Mouse (Mus musculus) embryonic facial prominence, embryonic 13.5 days (tissue): ENCODE measurements around the gene Elk4. TPM values are rescaled to one million over a fixed set of nuclear protein-coding genes. Genes with fewer than 3 reads are reported as not detected.

Experiments
- ATAC-seq: fragments of 200-750 bp; cut with Nextera tagmentation; 2 replicates; pipeline ENCODE4 v1.8.0; 2017; ENCODE audit warnings: low read depth; ENCODE audit not compliant: insufficient number of reproducible peaks, insufficient read depth, low FRiP score, low TSS enrichment
- H3K27ac ChIP-seq: fragments of 300-500 bp; sonication (generic); 2 replicates; pipeline ENCODE4 v1.5.1; 2015; ENCODE audit warnings: moderate library complexity, mild to moderate bottlenecking, inconsistent platforms
- H3K27me3 ChIP-seq: fragments of 300-500 bp; sonication (generic); 2 replicates; pipeline ENCODE4 v1.6.1; 2015; ENCODE audit warnings: mild to moderate bottlenecking, inconsistent platforms
- H3K36me3 ChIP-seq: fragments of 300-500 bp; sonication (generic); 2 replicates; pipeline ENCODE4 v1.6.1; 2015; ENCODE audit warnings: mild to moderate bottlenecking, inconsistent platforms
- H3K4me1 ChIP-seq: fragments of 300-500 bp; sonication (generic); 2 replicates; pipeline ENCODE4 v1.6.1; 2015; ENCODE audit warnings: inconsistent platforms
- H3K4me2 ChIP-seq: fragments of 300-500 bp; sonication (generic); 2 replicates; pipeline ENCODE4 v1.6.1; 2015; ENCODE audit warnings: moderate library complexity, mild to moderate bottlenecking, inconsistent platforms
- H3K4me3 ChIP-seq: fragments of 300-500 bp; sonication (generic); 2 replicates; pipeline ENCODE4 v1.5.1; 2015; ENCODE audit warnings: mild to moderate bottlenecking, inconsistent platforms
- H3K9ac ChIP-seq: fragments of 300-500 bp; sonication (generic); 2 replicates; pipeline ENCODE4 v1.6.1; 2015; ENCODE audit warnings: mild to moderate bottlenecking, inconsistent platforms
- H3K9me3 ChIP-seq: fragments of 300-500 bp; sonication (generic); 2 replicates; pipeline ENCODE4 v1.6.1; 2016; ENCODE audit warnings: inconsistent platforms
- WGBS: fragments of 180-500 bp; shearing (Covaris S2); methylation state at CpG from one replicate; pipeline ENCODE4 v1.1.7; 2015; ENCODE audit warnings: mixed read lengths; 5-methylcytosine and 5-hydroxymethylcytosine counted together
- polyA plus RNA-seq: library from polyadenylated mRNA; unstranded; fragments of >200 nt; fragmentation: Nextera tagmentation; extraction: Ambion mirVana; gene quantifications from 2 replicates; pipeline ENCODE4 v1.2.1, GENCODE M21; 2015

The Elk4 gene
- polyA plus RNA-seq, 1 experiment from 2014 or later: 22.3 TPM

- H3K4me1 ChIP-seq: no peaks in the 10 kb centered on the region
- WGBS: 77% methylated on average over 9 of the region's 9 CpGs
- no peak overlapping the region for H3K4me3 ChIP-seq
- no peak overlapping the region for H3K9ac ChIP-seq
- no peaks in the 10 kb centered on the region for H3K27me3 ChIP-seq
- H3K27ac ChIP-seq: no peak overlapping the region
- H3K36me3 ChIP-seq: no peaks in the 10 kb centered on the region
- no peak for ATAC-seq
- H3K9me3 ChIP-seq: no peaks in the 10 kb centered on the region
- H3K4me2 ChIP-seq: no peak overlapping the region
These were observed 17.2 kb upstream of the Elk4 start for GRCm38 (mm10) chr1:131990083-131990760.

GRCm38 (mm10) chr1:131992561-131993001 is 14.8 kb upstream of the Elk4 start:
- Histone ChIP-seq H3K4me3 (no peak overlapping the region), H3K36me3 (no peaks in the 10 kb centered on the region), H3K9ac (no peak overlapping the region), H3K4me2 (no peak overlapping the region), H3K27me3 (no peaks in the 10 kb centered on the region), H3K9me3 (no peaks in the 10 kb centered on the region), H3K4me1 (no peaks in the 10 kb centered on the region), H3K27ac (no peak overlapping the region)
- WGBS: 79% methylated on average over 7 of the region's 7 CpGs
- ATAC-seq: no peak

- Histone ChIP-seq H3K36me3 (no peaks in the 10 kb centered on the region), H3K4me2 (no peak overlapping the region), H3K9ac (no peak overlapping the region), H3K27me3 (no peaks in the 10 kb centered on the region), H3K4me1 (no peaks in the 10 kb centered on the region), H3K27ac (no peak overlapping the region), H3K4me3 (no peak overlapping the region), H3K9me3 (no peaks in the 10 kb centered on the region)
- no peak for ATAC-seq
- 81% methylated on average over 12 of the region's 12 CpGs for WGBS
These were observed 14.0 kb upstream of the Elk4 start for GRCm38 (mm10) chr1:131993169-131994040.

- Histone ChIP-seq H3K4me1 (no peaks in the 10 kb centered on the region), H3K4me3 (no peak overlapping the region), H3K27ac (no peak overlapping the region), H3K27me3 (no peaks in the 10 kb centered on the region), H3K9me3 (no peaks in the 10 kb centered on the region), H3K9ac (no peak overlapping the region), H3K4me2 (no peak overlapping the region), H3K36me3 (no peaks in the 10 kb centered on the region)
- ATAC-seq: no peak
- WGBS: 31% methylated on average over 4 of the region's 4 CpGs
These were observed 12.3 kb upstream of the Elk4 start for GRCm38 (mm10) chr1:131995062-131995461.

- Histone ChIP-seq H3K4me2 (no peak overlapping the region), H3K9me3 (no peaks in the 10 kb centered on the region), H3K4me1 (peaks cover 18% of the 10 kb centered on the region), H3K4me3 (no peak overlapping the region), H3K36me3 (no peaks in the 10 kb centered on the region), H3K9ac (no peak overlapping the region), H3K27ac (no peak overlapping the region), H3K27me3 (no peaks in the 10 kb centered on the region)
- ATAC-seq: no peak
These were observed 6.9 kb upstream of the Elk4 start for GRCm38 (mm10) chr1:132000506-132000905.

- H3K36me3 ChIP-seq: no peaks in the 10 kb centered on the region
- H3K27ac ChIP-seq: no peak overlapping the region
- H3K9ac ChIP-seq: no peak overlapping the region
- H3K27me3 ChIP-seq: no peaks in the 10 kb centered on the region
- H3K4me2 ChIP-seq: no peak overlapping the region
- no peaks in the 10 kb centered on the region for H3K9me3 ChIP-seq
- no peak overlapping the region for H3K4me3 ChIP-seq
- 73% methylated on average over 4 of the region's 4 CpGs for WGBS
- no peak for ATAC-seq
- H3K4me1 ChIP-seq: peaks cover 23% of the 10 kb centered on the region
These were observed 5.5 kb upstream of the Elk4 start for GRCm38 (mm10) chr1:132001880-132002330.

GRCm38 (mm10) chr1:132003111-132003510 is 4.3 kb upstream of the Elk4 start:
- H3K4me1 ChIP-seq: peaks cover 23% of the 10 kb centered on the region
- H3K27ac ChIP-seq: no peak overlapping the region
- H3K36me3 ChIP-seq: no peaks in the 10 kb centered on the region
- no peak overlapping the region for H3K9ac ChIP-seq
- no peak overlapping the region for H3K4me3 ChIP-seq
- no peak for ATAC-seq
- H3K9me3 ChIP-seq: no peaks in the 10 kb centered on the region
- WGBS: 65% methylated on average over 2 of the region's 2 CpGs
- H3K4me2 ChIP-seq: no peak overlapping the region
- H3K27me3 ChIP-seq: no peaks in the 10 kb centered on the region

GRCm38 (mm10) chr1:132003817-132004216 is 3.6 kb upstream of the Elk4 start:
- no peaks in the 10 kb centered on the region for H3K27me3 ChIP-seq
- H3K4me2 ChIP-seq: no peak overlapping the region
- H3K9ac ChIP-seq: no peak overlapping the region
- no peak overlapping the region for H3K4me3 ChIP-seq
- peak overlapping the region; percentile 52; the same call in 1 of the 2 replicates for H3K27ac ChIP-seq
- H3K9me3 ChIP-seq: no peaks in the 10 kb centered on the region
- WGBS: 14% methylated on average over 1 of the region's 1 CpGs
- H3K36me3 ChIP-seq: no peaks in the 10 kb centered on the region
- H3K4me1 ChIP-seq: peaks cover 24% of the 10 kb centered on the region
- ATAC-seq: no peak

GRCm38 (mm10) chr1:132004574-132005180 is 2.7 kb upstream of the Elk4 start:
- H3K36me3 ChIP-seq: no peaks in the 10 kb centered on the region
- H3K4me3 ChIP-seq: no peak overlapping the region
- no peak overlapping the region for H3K4me2 ChIP-seq
- no peaks in the 10 kb centered on the region for H3K9me3 ChIP-seq
- peaks cover 32% of the 10 kb centered on the region for H3K4me1 ChIP-seq
- no peak overlapping the region for H3K9ac ChIP-seq
- H3K27me3 ChIP-seq: no peaks in the 10 kb centered on the region
- ATAC-seq: no peak
- WGBS: 62% methylated on average over 6 of the region's 6 CpGs
- H3K27ac ChIP-seq: peak overlapping the region; percentile 3; the same call in 1 of the 2 replicates

GRCm38 (mm10) chr1:132005466-132005865 is 1.9 kb upstream of the Elk4 start:
- H3K9me3 ChIP-seq: no peaks in the 10 kb centered on the region
- H3K4me3 ChIP-seq: no peak overlapping the region
- H3K36me3 ChIP-seq: no peaks in the 10 kb centered on the region
- 88% methylated on average over 1 of the region's 1 CpGs for WGBS
- no peak overlapping the region for H3K4me2 ChIP-seq
- H3K27ac ChIP-seq: no peak overlapping the region
- ATAC-seq: no peak
- no peaks in the 10 kb centered on the region for H3K27me3 ChIP-seq
- peaks cover 37% of the 10 kb centered on the region for H3K4me1 ChIP-seq
- no peak overlapping the region for H3K9ac ChIP-seq

- Histone ChIP-seq H3K4me3 (no peak overlapping the region), H3K36me3 (no peaks in the 10 kb centered on the region), H3K27ac (no peak overlapping the region), H3K9me3 (no peaks in the 10 kb centered on the region), H3K4me2 (no peak overlapping the region), H3K27me3 (no peaks in the 10 kb centered on the region), H3K9ac (no peak overlapping the region), H3K4me1 (peaks cover 42% of the 10 kb centered on the region)
- no peak for ATAC-seq
- WGBS: 89% methylated on average over 3 of the region's 3 CpGs
These were observed 1.4 kb upstream of the Elk4 start for GRCm38 (mm10) chr1:132006046-132006445.
